28 mouse cellular contexts compared by ENCODE assay signal in genomic region chr2:181031406-181031934, GRCm38 (mm10). TPM values are rescaled to one million over a fixed set of nuclear protein-coding genes. Genes with fewer than 3 reads are reported as not detected.
DNase-seq lines count a peak whose midpoint lies in the region; ATAC-seq and TF ChIP-seq lines count a peak whose summit lies in the region.
"Had no signal": no experiment of that assay in that cellular context is flagged by ENCODE, and none has a peak within 500 bp of the region (broad histone marks: within the 10 kb centered on the region; RNA-seq: fewer than 3 reads in every experiment).

No protein-coding gene starts in this region.

- H3K9ac ChIP-seq in midbrain, embryonic 13.5 days (replicated peaks): 0 out of 2 replicates have a peak overlapping the region, but pooled peaks have one; percentile 4
- no peak overlapping the region for H3K9ac ChIP-seq in midbrain, embryonic 11.5 days (ENCODE audit: low read length)
- H3K9ac ChIP-seq: forebrain, embryonic 15.5 days; heart, embryonic 15.5 days; limb, embryonic 12.5 days; liver, embryonic 15.5 days; lung, embryonic 14.5 days; neural tube, embryonic 15.5 days had no signal

- H3K9me3 ChIP-seq in midbrain, embryonic 13.5 days: no peaks in the 10 kb centered on the region
- no peaks in the 10 kb centered on the region for H3K9me3 ChIP-seq in midbrain, embryonic 11.5 days (ENCODE audit: control insufficient read depth, low read length)
- H3K9me3 ChIP-seq: forebrain, embryonic 15.5 days; heart, embryonic 10.5 days; heart, embryonic 15.5 days; limb, embryonic 12.5 days; liver, embryonic 15.5 days; neural tube, embryonic 15.5 days had no signal

- H3K4me1 ChIP-seq in midbrain, embryonic 13.5 days (replicated peaks): peaks cover 27% of the 10 kb centered on the region
- no peaks in the 10 kb centered on the region for H3K4me1 ChIP-seq in midbrain, embryonic 11.5 days (ENCODE audit: control insufficient read depth, insufficient read depth, low read length)
- H3K4me1 ChIP-seq in cortical plate, adult 2 months (ENCODE audit: control insufficient read depth, insufficient read depth, low read length): peaks cover 2% of the 10 kb centered on the region
- H3K4me1 ChIP-seq: forebrain, embryonic 15.5 days; limb, embryonic 12.5 days; liver, embryonic 15.5 days had no signal

- WGBS in midbrain, embryonic 13.5 days: 84% methylated on average over 11 of the region's 11 CpGs
- 81% methylated on average over 11 of the region's 11 CpGs for WGBS in midbrain, embryonic 11.5 days

- no peak for TF ChIP-seq POLR2A in cortical plate, adult 2 months (IDR thresholded peaks at IDR 0.05; ENCODE audit: extremely low read depth, insufficient read depth, low read length)

- DNase-seq in layer of hippocampus, adult 11-12 months (ENCODE audit: low spot score): peak; percentile 23
- DNase-seq in layer of hippocampus, adult 9-10 months (ENCODE audit: low spot score): no peak
- DNase-seq in midbrain, embryonic 11.5 days (ENCODE audit: low spot score, missing footprints): no peak
- peak; percentile 40 for DNase-seq in layer of hippocampus, adult 9-11 months
- DNase-seq in gastrocnemius, postnatal 25 days: no peak
- DNase-seq: adrenal gland, postnatal 25 days; B cell, adult 2 months; cerebellum, adult 18-20 months; cerebellum, postnatal 10 days; gastrocnemius, postnatal 14 days; heart, adult 11 months; kidney, adult 9 months; kidney, postnatal 10 days; lung, embryonic 14.5 days; lung, postnatal 14 days; right cerebral cortex, postnatal 4 days; thymus, postnatal 4 days had no signal

- no peak overlapping the region for H3K27ac ChIP-seq in midbrain, embryonic 13.5 days
- no peak overlapping the region for H3K27ac ChIP-seq in midbrain, embryonic 11.5 days (ENCODE audit: low read depth, low read length)
- H3K27ac ChIP-seq in cortical plate, adult 2 months (ENCODE audit: insufficient read depth, low read length): 0 out of 2 replicates have a peak overlapping the region, but pooled peaks have one; percentile 18
- H3K27ac ChIP-seq: forebrain, embryonic 15.5 days; heart, embryonic 10.5 days; heart, embryonic 15.5 days; limb, embryonic 12.5 days; liver, embryonic 15.5 days; neural tube, embryonic 15.5 days had no signal

- no peak for ATAC-seq in midbrain, embryonic 13.5 days
- ATAC-seq in midbrain, embryonic 11.5 days (ENCODE audit: low FRiP score): no peak
- ATAC-seq: forebrain, embryonic 15.5 days; intestine, embryonic 16.5 days had no signal

- peaks cover 88% of the 10 kb centered on the region for H3K36me3 ChIP-seq in midbrain, embryonic 13.5 days
- H3K36me3 ChIP-seq in midbrain, embryonic 11.5 days (ENCODE audit: control insufficient read depth, insufficient read depth, low read length): no peaks in the 10 kb centered on the region; the same call in 1 of the 2 replicates
- H3K36me3 ChIP-seq: forebrain, embryonic 15.5 days; heart, embryonic 10.5 days; heart, embryonic 15.5 days; limb, embryonic 12.5 days; liver, embryonic 15.5 days had no signal

- H3K27me3 ChIP-seq in midbrain, embryonic 13.5 days: no peaks in the 10 kb centered on the region
- no peaks in the 10 kb centered on the region; the same call in 1 of the 2 replicates for H3K27me3 ChIP-seq in midbrain, embryonic 11.5 days (ENCODE audit: control insufficient read depth, insufficient read depth, low read length)
- H3K27me3 ChIP-seq: forebrain, embryonic 15.5 days; neural tube, embryonic 15.5 days had no signal

- TF ChIP-seq CTCF in cortical plate, adult 2 months (IDR thresholded peaks at IDR 0.05; ENCODE audit: extremely low read depth, insufficient read depth, low read length): 0 out of 2 replicates have a peak, but pooled peaks have one; percentile 2

- H3K4me2 ChIP-seq in midbrain, embryonic 13.5 days (replicated peaks): no peak overlapping the region
- no peak overlapping the region for H3K4me2 ChIP-seq in midbrain, embryonic 11.5 days
- H3K4me2 ChIP-seq: forebrain, embryonic 15.5 days; heart, embryonic 15.5 days; limb, embryonic 12.5 days; liver, embryonic 15.5 days; lung, embryonic 14.5 days; neural tube, embryonic 15.5 days had no signal

- H3K4me3 ChIP-seq in midbrain, embryonic 13.5 days (replicated peaks): no peak overlapping the region
- no peak overlapping the region for H3K4me3 ChIP-seq in midbrain, embryonic 11.5 days (ENCODE audit: low read depth, low read length)
- no peak overlapping the region for H3K4me3 ChIP-seq in cortical plate, adult 2 months (ENCODE audit: insufficient read depth, low read length)
- H3K4me3 ChIP-seq: forebrain, embryonic 15.5 days; heart, embryonic 10.5 days; heart, embryonic 15.5 days; limb, embryonic 12.5 days; liver, embryonic 15.5 days; neural tube, embryonic 15.5 days had no signal

RNA-seq across cellular contexts. Expression of gene Chrna4, which starts 11.9 kb away (rescaled TPM):
- polyA plus RNA-seq in midbrain, embryonic 13.5 days (2015; fragmentation: Nextera tagmentation; extraction: Ambion mirVana): 44.1 and 52.7 TPM in 2 replicates
- 41.2 and 44.2 TPM in 2 replicates for polyA plus RNA-seq in midbrain, embryonic 11.5 days (2014; fragmentation: Nextera tagmentation; extraction: Ambion mirVana)
- polyA plus RNA-seq in cortical plate, adult 2 months (2012; rRNA removed): 17.6 and 17.7 TPM in 2 replicates
- under 1 TPM in 1 of 2 experiments, not detected in 1; 0.54 TPM for total RNA-seq in gastrocnemius, postnatal 25 days (2021)
- total RNA-seq: heart, postnatal 25 days had no signal
- polyA plus RNA-seq: spleen, adult 2 months had no signal

RNA-seq across cellular contexts. Expression of gene Col20a1, which starts 45.1 kb away (rescaled TPM):
- polyA plus RNA-seq in midbrain, embryonic 13.5 days (2015; fragmentation: Nextera tagmentation; extraction: Ambion mirVana): 0.12 and 0.35 TPM in 2 replicates
- 0.18 and 0.26 TPM in 2 replicates for polyA plus RNA-seq in midbrain, embryonic 11.5 days (2014; fragmentation: Nextera tagmentation; extraction: Ambion mirVana)
- 2.8 and 3.1 TPM in 2 replicates for polyA plus RNA-seq in cortical plate, adult 2 months (2012; rRNA removed)
- 1 to 10 TPM; 2.3 to 2.9 TPM for total RNA-seq in gastrocnemius, postnatal 25 days (2021)

Comparison
In these comparisons a context has a peak if more than half of its experiments do, and no peak if none do; other contexts are left out.
1. DNase-seq: peak in layer of hippocampus, adult 11-12 months (single experiment) and layer of hippocampus, adult 9-11 months (single experiment); none in layer of hippocampus, adult 9-10 months (single experiment), midbrain, embryonic 11.5 days (single experiment) and gastrocnemius, postnatal 25 days (single experiment).